Mouse (Mus musculus) CD8-positive naive resting alpha-beta T cell, adult 2 months (primary cell): ENCODE data around the gene Rsrp1.
"Not testable (repeated sequence)": the region's sequence is repeated elsewhere in the genome, so short reads cannot be mapped to it uniquely, and the experiment has no call there.

Experiments used
- DNase-seq, 2 experiments: peaks; one replicate each; pipeline ENCODE4 v3.0.0; 2022; ENCODE audit warnings: low read depth in 2 of 2, low spot score in 2 of 2

Gene Rsrp1

GRCm38 (mm10) chr4:134923258-134924018 lies at the start of gene Rsrp1:
Rsrp1 (plus strand) TSS chr4:134923592.
- peak; percentile 92 to 93 for DNase-seq

DNA sequence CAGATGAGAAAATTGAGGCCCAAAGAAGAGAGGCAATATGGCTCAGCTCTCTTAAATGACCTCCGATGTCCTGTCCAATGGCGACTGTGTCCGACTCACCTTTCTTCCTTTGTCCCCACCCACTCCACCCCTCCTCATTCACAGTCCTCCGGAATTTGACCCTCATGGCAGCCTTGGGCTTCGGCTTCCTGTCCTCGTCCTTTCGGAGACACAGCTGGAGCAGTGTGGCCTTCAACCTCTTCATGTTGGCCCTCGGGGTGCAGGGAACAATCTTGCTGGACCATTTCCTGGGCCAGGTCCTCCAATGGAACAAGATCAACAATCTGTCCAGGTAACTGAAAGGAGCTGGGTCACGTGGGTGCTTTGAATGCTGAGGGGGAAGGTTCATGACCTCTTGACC lies 47.2 kb upstream of the Rsrp1 start:
- DNase-seq: no peak

DNA sequence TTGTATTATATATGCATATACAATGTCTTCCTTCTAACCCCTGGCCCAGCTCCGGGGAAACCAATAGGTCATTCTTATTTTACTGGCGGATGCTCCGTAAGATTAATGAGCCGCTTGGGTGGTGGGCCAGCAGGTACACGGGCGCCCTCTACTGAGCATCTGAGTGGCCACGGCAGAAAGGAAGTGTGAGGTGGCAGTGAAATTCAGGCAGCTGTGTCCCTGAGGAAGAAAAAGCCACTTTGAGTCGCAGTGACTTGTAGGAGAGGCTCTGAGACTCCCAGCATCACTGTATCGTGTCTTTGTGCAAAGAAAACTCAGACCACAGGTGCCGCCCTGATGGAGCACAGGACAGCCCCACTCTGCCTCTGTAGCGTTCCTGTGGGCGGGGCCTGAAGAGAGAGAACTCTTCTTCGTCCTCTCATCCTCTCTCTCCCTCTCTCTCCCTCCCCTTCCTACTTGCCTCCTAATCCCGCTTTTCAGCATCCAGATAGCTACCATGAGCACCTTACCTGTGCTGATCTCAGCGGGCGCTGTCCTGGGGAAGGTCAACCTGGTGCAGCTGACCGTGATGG lies 43.9 kb upstream of the Rsrp1 start:
- DNase-seq: peak; percentile 44 to 66

- peak in 1 of 2 experiments; percentile 12 for DNase-seq
These were observed 43.4 kb upstream of the Rsrp1 start for GRCm38 (mm10) chr4:134880041-134880440.

- peak; percentile 14 to 42 for DNase-seq
These were observed 40.1 kb upstream of the Rsrp1 start for GRCm38 (mm10) chr4:134883266-134883665.

- DNase-seq: no peak
These were observed 39.6 kb upstream of the Rsrp1 start for GRCm38 (mm10) chr4:134883808-134884207.

DNA sequence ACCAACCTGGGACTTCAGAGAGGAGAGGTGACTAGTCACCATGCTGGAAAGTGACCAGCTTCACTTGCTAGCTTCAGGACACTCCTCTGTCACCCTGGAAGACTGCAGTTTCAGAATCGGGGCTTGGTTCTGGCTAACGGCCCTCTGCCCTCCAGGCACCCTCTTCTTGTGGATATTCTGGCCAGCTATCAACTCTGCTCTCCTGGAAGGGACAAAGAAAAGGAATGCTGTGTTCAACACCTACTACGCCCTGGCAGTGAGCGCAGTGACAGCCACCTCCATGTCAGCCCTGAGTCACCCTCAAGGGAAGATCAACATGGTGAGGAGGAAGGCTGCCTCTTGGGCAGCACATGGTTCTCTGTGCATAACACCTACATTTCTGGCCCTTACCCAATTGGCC lies 39.0 kb upstream of the Rsrp1 start:
- no peak for DNase-seq

- DNase-seq: peak; percentile 45 to 64
These were observed 31.3 kb upstream of the Rsrp1 start for GRCm38 (mm10) chr4:134892096-134892495.

DNA sequence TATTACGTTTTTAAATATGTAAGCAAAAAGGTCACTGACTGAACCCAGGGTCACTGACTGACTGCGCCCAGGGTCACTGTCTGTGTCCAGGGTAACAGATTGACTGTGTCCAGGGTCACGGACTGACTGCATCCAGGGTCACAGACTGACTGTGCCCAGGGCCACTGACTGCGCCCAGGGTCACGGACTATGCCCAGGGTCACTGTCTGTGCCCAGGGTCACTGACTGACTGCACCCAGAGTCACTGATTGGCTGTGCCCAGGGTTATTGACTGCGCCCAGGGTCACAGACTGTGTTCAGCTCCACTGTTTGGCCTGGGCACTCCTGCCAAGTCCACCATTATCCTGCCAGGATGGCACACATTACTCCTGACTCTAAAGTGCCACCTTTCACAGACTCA lies 26.1 kb upstream of the Rsrp1 start:
- DNase-seq: no peak

- no peak for DNase-seq
These were observed 22.3 kb upstream of the Rsrp1 start for GRCm38 (mm10) chr4:134901126-134901525.

GRCm38 (mm10) chr4:134903046-134903445 lies 20.3 kb upstream of the Rsrp1 start:
- DNase-seq: no peak

GRCm38 (mm10) chr4:134911406-134911805 lies 12.0 kb upstream of the Rsrp1 start:
- DNase-seq: not testable (repeated sequence)

- peak; percentile 73 to 84 for DNase-seq
These were observed 10.0 kb upstream of the Rsrp1 start for GRCm38 (mm10) chr4:134913413-134913812.

DNA sequence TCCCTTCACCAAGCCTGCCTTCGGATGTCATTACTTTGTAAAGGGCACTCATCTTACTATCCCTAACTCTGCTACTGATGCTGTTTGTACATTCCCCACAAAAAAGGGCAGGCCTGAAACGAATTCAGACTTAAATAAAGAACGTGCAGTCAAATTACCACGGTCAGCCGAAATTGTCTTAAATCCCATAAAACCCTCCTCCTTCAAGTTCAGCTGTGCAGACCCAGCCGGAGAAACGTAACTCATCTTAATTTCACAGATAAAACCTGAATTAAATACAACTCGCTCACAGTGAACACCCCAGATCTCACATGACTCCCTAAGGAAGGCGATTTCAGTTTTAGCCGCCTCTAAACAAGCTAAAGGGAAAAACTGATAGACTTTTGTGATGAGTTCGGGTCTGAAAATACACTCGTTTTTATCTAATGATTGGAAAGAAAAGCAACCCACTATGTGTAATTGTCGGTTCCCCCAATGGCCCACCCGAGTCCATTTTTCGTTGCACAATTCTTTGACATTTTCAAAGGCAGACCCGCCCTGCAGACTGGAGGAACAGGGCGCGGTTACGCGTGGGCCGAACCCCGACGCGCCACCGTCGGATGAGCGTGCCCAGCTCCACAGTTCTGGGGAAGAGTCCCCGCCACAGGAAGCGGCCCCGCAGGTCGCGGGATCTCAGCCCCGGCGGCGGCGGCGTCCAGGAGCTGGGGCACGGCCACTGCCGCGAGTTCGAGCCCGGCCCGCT lies 9.1 kb upstream of the Rsrp1 start:
- no peak for DNase-seq

DNA sequence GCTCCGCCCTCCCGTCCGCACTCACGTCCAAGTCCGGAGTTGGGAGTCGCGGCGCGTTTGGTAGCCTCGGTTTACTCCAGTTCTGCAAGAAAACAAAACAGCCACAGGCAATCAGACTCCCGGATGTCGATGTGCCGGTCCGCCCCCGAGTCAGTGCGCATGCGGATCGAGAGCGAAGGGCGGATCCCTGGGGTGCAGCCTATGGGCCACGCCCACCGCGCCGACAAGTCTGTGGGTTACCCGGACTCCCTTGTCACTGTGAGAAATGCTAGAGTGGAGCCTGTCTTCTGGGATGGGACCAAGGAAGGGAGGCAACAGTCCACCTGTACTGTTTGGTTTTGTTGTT lies 8.6 kb upstream of the Rsrp1 start, which contains the start of gene Tmem50a:
TSS of gene Tmem50a (minus strand) at position 161 of the 346 bp plus-strand sequence.
- peak; percentile 89 to 96 for DNase-seq

- DNase-seq: no peak
These were observed 8.0 kb upstream of the Rsrp1 start for GRCm38 (mm10) chr4:134915223-134916050.

GRCm38 (mm10) chr4:134917194-134917593 lies 6.2 kb upstream of the Rsrp1 start:
- DNase-seq: no peak

DNA sequence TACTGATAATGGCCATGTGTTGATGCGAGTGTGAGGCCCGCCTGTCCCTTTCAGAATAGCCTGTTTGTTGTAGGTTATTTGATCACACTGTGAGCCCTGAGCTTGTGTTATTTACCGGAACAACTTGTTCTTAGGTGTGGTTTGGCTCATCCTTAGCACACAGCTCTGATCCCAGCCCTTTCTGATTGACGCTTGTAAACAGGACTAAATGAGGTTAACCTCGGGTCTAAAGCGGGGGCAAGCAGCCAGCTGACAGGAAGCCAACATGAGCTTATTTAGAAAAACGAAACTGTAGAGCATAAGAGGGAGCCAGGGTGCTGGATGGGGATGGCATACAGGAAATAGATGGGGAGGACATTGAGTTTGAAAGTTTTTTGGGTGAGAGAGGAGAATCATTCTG lies 5.0 kb upstream of the Rsrp1 start:
- DNase-seq: peak; percentile 77 to 84

- no peak for DNase-seq
These were observed 3.5 kb upstream of the Rsrp1 start for GRCm38 (mm10) chr4:134919733-134920540.

- no peak for DNase-seq
These were observed 2.8 kb upstream of the Rsrp1 start for GRCm38 (mm10) chr4:134920631-134921030.
